Mouse (Mus musculus) erythroid progenitor cell, adult 5-6 weeks (primary cell): ENCODE measurements around the gene Smim7. TPM values are rescaled to one million over a fixed set of nuclear protein-coding genes. Genes with fewer than 3 reads are reported as not detected.

Source experiments
- ATAC-seq: replicated peaks from 2 replicates; pipeline ENCODE4 v1.8.0; 2016; ENCODE audit warnings: moderate number of reproducible peaks, mild to moderate bottlenecking, moderate TSS enrichment, inconsistent platforms; ENCODE audit not compliant: poor library complexity, low FRiP score, severe bottlenecking
- total RNA-seq, 2 experiments: library from RNA; stranded (forward) in 1 of 2; stranded (reverse) in 1 of 2; fragments of 150-400 nt in 1 of 2; fragments of 186-747, 209-891 nt in 1 of 2; gene quantifications; 2 replicates each; pipeline versions ENCODE4 v1.2.3 to v1.2.4; 2015 to 2017; ENCODE audit warnings: low replicate concordance in 2 of 2

Smim7 gene
- total RNA-seq (2015; ENCODE audit: low replicate concordance) (18.4 and 20.2 TPM in 2 replicates), total RNA-seq (2017; ENCODE audit: low replicate concordance) (11.6 and 22.6 TPM in 2 replicates)

GRCm38 (mm10) chr8:72570633-72571610 lies at the start of gene Smim7:
TSS of gene Smim7 (minus strand) at chr8:72571088.
- ATAC-seq = peak; percentile 95

GRCm38 (mm10) chr8:72590198-72590597 lies 19.3 kb upstream of the Smim7 start:
- no peak for ATAC-seq

DNA sequence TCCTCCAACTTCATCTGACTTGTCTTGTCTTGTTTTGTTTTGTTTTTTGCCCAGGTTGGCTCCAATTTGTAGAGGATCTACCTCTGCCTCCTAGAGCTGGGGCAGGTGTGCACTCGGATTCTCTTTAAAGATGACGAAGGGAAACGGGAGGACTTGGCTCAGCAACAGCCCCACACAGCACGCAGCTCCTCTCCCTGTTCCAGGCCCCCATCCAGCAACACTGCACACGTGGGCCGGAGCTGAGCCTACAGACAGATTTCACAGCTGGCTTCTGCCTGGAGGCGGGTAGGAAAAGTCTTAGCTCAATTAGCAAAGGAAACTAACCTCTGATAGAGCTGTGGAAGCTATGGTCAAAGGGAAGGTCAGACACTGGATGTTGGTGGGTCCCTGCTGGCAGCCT lies 18.4 kb upstream of the Smim7 start:
- no peak for ATAC-seq

- no peak for ATAC-seq
These were observed 18.0 kb upstream of the Smim7 start for GRCm38 (mm10) chr8:72588865-72589264.

GRCm38 (mm10) chr8:72587806-72588205 lies 16.9 kb upstream of the Smim7 start:
- ATAC-seq = no peak

GRCm38 (mm10) chr8:72584390-72584789 lies 13.5 kb upstream of the Smim7 start:
- no peak for ATAC-seq

DNA sequence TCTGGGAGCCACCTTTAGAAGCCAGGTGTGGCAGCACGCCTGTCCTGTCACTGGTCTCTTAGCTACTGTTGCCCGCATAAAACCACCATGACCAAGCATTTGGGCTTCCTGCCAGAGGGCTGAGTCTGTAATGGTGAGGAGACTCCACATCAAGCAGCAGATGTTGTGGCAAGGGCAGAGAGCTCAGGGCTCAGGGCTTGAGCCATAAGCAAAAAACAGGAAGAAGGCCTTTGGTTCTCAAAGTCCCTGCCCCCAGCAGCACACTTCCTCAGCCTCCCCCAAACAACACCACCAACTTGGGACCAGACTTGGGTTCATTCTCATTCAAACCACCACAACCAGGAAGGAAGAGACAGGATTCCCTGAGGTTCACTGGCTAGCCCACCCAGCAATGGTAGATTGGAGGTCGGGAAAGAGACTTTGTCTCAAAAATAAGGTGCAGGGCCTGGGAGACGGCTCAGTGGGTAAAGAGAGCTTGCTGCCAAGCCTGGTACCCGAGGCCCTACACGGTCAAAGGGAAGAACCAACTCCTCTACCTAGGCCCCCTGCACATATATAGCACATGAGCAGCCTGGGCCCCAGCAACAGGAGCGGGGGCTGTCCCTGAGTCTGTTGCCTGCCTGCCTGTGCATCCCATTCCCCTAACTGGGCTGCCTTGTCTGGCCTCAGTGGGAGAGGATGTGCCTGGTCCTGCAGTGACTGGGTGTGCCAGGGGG lies 12.3 kb upstream of the Smim7 start:
- no peak for ATAC-seq

DNA sequence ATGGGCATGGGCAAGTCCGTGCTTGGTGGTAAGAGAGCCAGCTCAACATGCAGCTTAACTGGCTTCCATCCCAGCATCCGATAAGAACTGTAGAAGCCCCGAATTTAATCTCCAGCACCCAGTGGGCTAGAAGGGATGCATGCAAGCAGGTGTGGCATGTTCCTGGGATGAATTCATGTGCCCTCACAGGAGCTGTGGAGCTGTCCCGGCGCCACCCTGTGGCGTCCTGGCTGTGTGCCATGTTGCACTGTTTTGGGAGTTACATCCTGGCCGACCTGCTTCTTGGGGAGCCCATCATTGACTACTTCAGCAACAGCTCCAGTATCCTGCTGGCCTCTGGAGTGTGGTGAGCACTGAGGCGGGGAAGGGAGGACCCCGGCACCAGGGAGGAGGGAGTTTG lies 8.5 kb upstream of the Smim7 start:
- no peak for ATAC-seq

- ATAC-seq = no peak
These were observed 7.1 kb upstream of the Smim7 start for GRCm38 (mm10) chr8:72577941-72578340.

DNA sequence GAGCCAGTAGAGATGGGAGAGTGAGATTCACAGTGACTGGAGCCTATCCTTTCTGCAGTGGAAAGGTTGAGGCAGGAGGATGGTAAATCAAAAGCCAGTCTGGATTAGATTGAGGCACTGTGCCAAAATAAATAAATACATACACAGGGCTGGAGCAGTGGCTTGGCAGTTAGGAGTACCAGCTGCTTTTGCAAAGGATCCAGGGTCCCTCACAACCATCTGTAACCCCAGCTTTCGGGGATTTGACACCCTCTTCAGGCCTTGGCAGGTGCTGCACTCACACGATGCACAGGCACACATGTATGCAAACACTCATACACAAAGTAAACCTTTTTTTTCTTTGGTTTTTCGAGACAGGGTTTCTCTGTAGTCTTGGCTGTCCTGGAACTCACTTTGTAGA lies 6.4 kb upstream of the Smim7 start:
- ATAC-seq = no peak

- ATAC-seq = no peak
These were observed 5.0 kb upstream of the Smim7 start for GRCm38 (mm10) chr8:72575915-72576314.

- no peak for ATAC-seq
These were observed 2.6 kb upstream of the Smim7 start for GRCm38 (mm10) chr8:72573450-72573849.

DNA sequence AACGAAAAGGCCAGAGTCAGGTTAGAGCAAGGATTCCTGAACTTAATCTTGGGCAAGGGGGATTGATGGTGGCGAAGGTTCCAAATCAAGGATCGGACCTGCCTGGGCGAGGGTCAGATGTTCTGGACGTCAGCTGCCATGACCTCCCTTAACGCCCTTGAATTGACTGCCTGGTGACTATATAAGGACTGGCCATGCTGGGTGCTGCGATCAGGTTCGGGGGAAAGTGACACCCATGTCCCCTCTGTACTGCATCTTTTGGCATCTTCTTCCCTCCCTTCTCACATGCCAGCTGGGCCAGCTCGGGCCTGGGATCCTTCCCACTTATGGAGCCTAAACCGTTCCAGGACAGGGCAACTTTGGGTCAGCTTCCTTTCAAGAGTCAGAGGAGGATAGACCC lies 1.6 kb upstream of the Smim7 start:
- no peak for ATAC-seq

DNA sequence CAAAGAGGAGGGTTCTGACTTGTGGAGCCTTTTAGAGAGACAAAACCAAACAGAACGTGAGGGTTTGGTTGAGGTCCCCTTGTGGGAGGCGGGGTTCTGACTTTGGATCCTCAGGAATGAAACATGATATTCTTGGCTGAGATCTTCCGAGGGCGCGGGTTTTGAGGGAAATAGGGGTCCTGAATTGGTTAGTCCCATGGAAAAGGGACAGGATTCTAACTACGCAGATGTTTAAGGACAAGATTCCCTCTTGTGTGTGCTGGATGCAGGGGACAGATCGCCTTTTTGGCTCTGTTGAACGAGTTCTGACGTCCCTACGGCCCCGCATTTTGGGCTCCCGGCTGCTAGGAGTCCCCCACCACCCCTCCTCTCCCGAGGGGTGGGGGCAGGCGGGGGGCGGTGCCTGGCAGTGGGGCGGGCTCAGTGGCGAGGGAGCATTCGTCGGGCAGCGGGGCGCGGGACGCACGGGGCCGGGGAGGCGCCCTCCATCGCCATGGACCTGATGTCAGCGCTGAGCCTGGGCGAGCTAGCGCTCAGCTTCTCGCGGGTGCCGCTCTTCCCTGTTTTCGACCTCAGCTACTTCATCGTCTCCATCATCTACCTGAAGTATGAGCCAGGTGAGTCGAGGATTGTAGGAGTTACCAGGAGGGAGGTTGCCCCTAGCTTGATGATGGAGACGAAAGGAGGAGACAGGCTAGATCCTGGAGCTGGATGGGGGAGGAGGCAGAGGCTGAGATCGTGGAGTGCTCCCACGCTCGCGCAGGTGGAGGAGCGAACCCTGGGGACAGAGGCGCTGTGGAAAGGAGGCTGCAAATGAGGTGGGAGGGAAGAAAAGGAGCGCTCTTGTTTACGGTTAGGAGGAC lies 954 bp upstream of the Smim7 start, which contains the start of gene Tmem38a:
Gene Tmem38a (plus strand): TSS at position 445 of the 863 bp plus-strand sequence.
- ATAC-seq = 0 out of 2 replicates have a peak, but pooled peaks have one; percentile 2

GRCm38 (mm10) chr8:72565970-72566369 lies 4.9 kb downstream of the Smim7 start:
- no peak for ATAC-seq

- ATAC-seq = no peak
These were observed 9.7 kb downstream of the Smim7 start for GRCm38 (mm10) chr8:72561111-72561689.

DNA sequence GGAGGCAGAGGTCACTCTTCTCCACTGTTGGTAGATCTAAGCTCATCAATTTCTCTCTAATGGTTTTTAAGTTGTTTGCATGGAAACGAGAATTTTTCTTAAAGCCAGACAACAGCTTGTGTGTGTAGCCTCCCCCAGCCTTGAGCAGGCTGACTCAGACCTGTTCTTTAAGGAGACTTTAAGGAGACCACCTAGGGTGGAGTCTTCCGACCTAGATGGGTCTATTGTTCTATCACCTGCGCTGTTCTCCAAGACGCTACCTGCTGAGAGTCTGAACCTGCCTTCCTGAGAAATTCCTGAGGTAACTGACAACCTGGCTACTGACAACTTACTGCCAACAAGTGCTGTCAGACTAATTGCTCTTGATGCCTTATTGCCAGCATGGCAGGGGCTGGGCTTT lies 15.1 kb downstream of the Smim7 start:
- ATAC-seq = no peak

GRCm38 (mm10) chr8:72549314-72549892 lies 21.5 kb downstream of the Smim7 start:
- ATAC-seq = no peak
